18 mouse cellular contexts compared by ENCODE assay signal in the genomic region with DNA sequence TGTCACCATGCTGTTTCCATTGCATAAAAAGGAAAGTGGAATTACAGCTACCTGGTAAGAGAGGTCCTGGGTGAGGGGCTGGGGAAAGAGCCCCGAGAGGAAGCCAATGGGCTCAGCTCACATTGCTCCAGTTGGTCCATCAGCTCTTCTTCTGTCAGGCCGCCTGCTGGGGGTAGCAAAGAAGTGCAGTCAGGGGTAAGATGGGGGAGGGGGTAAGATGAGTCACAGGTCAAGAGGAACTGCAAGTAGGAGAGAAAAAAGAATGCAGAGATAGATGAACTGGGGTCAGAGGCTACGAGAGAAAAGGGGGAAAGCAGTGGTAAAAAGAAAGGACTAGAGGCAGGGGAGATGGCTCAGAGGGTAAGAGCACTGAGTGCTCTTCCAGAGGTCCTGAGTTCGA. TPM values are rescaled to one million over a fixed set of nuclear protein-coding genes. Genes with fewer than 3 reads are reported as not detected.
A peak's percentile ranks its signal among the peaks of the same experiment; 100 is the strongest.
DNase-seq lines count a peak whose midpoint lies in the region; ATAC-seq and TF ChIP-seq lines count a peak whose summit lies in the region.
"Had no signal": no experiment of that assay in that cellular context is flagged by ENCODE, and none has a peak within 500 bp of the region (broad histone marks: within the 10 kb centered on the region; RNA-seq: fewer than 3 reads in every experiment).

No protein-coding gene starts in this region.

- no peaks in the 10 kb centered on the region; the same call in 1 of the 2 replicates for H3K4me1 ChIP-seq in cerebellum, adult 2 months (ENCODE audit: control insufficient read depth, insufficient read depth, low read length)
- H3K4me1 ChIP-seq in small intestine, adult 2 months (ENCODE audit: control insufficient read depth, insufficient read depth, insufficient read length, low read length): no peaks in the 10 kb centered on the region

- 55% methylated on average over 4 of the region's 4 CpGs for WGBS in cerebellum, adult 2 months
- 66% methylated on average over 4 of the region's 4 CpGs for WGBS in small intestine, adult 2 months

- no peak for TF ChIP-seq CTCF in cerebellum, adult 2 months (IDR thresholded peaks at IDR 0.05; ENCODE audit: borderline replicate concordance, insufficient read depth, low read depth, low read length)
- TF ChIP-seq CTCF in small intestine, adult 2 months (IDR thresholded peaks at IDR 0.05; ENCODE audit: extremely low read depth, insufficient read length, insufficient replicate concordance, low read depth, low read length): peak; percentile 9; the same call in 1 of the 2 replicates

- H3K27me3 ChIP-seq in cerebellum, adult 2 months (ENCODE audit: control insufficient read depth, insufficient read depth, low read length): no peaks in the 10 kb centered on the region; the same call in 1 of the 2 replicates
- H3K27me3 ChIP-seq in small intestine, adult 2 months (ENCODE audit: control insufficient read depth, insufficient read depth, low read length): peaks cover 4% of the 10 kb centered on the region; the same call in 1 of the 2 replicates
- H3K27me3 ChIP-seq: forebrain, embryonic 15.5 days had no signal

- no peak overlapping the region for H3K4me3 ChIP-seq in cerebellum, adult 2 months (replicated peaks; ENCODE audit: insufficient read depth, low read depth, low read length)
- no peak overlapping the region for H3K4me3 ChIP-seq in small intestine, adult 2 months (ENCODE audit: low read depth, low read length)
- H3K4me3 ChIP-seq: embryonic facial prominence, embryonic 10.5 days; forebrain, embryonic 15.5 days; liver, embryonic 13.5 days; midbrain, embryonic 12.5 days; neural tube, embryonic 12.5 days had no signal

- no peak overlapping the region for H3K27ac ChIP-seq in cerebellum, adult 2 months (ENCODE audit: insufficient read depth, low read length)
- no peak overlapping the region for H3K27ac ChIP-seq in small intestine, adult 2 months (ENCODE audit: insufficient read depth, low read depth, low read length)
- H3K27ac ChIP-seq: embryonic facial prominence, embryonic 10.5 days; forebrain, embryonic 15.5 days; liver, embryonic 13.5 days; midbrain, embryonic 12.5 days; neural tube, embryonic 12.5 days had no signal

- ATAC-seq in activated CD4-positive, CD25-positive, alpha-beta regulatory T cell, adult 4 months: peak; percentile 28
- ATAC-seq: forebrain, embryonic 15.5 days had no signal

- no peak for TF ChIP-seq POLR2A in cerebellum, adult 2 months (IDR thresholded peaks at IDR 0.05; ENCODE audit: borderline replicate concordance, insufficient read depth, low read length)
- TF ChIP-seq POLR2A in small intestine, adult 2 months (IDR thresholded peaks at IDR 0.05; ENCODE audit: low read depth, low read length): no peak

- DNase-seq in cerebellum, adult 9-11 months: peak; percentile 7
- no peak for DNase-seq in cerebellum, adult 2 months
- DNase-seq in lung, postnatal 10 days: peak; percentile 58
- no peak for DNase-seq in lung, postnatal 25 days (ENCODE audit: low spot score)
- no peak for DNase-seq in cerebellum, adult 18-20 months
- no peak for DNase-seq in right cerebral cortex, postnatal 14 days
- DNase-seq: adrenal gland, adult 2 months; heart, postnatal 4 days; kidney, adult 8-10 months; layer of hippocampus, postnatal 36 days; liver, embryonic 13.5 days had no signal

- H3K36me3 ChIP-seq in small intestine, adult 2 months (ENCODE audit: control insufficient read depth, insufficient read depth, low read length): peaks cover 30% of the 10 kb centered on the region

RNA-seq across cellular contexts. Expression of a gene that starts 5.1 kb away (rescaled TPM):
- 26.9 and 28.2 TPM in 2 replicates for polyA plus RNA-seq in cerebellum, adult 2 months (2012; rRNA removed)
- polyA plus RNA-seq in activated CD4-positive, CD25-positive, alpha-beta regulatory T cell, adult 4 months (2017; shearing (Covaris generic)): 1 to 10 TPM in 1 of 2 experiments, under 1 TPM in 1; 0.94 to 1.3 TPM
- 136 and 163 TPM in 2 replicates for polyA plus RNA-seq in small intestine, adult 2 months (2012; rRNA removed)

RNA-seq across cellular contexts. Expression of a gene that starts 13.2 kb away (rescaled TPM):
- polyA plus RNA-seq in cerebellum, adult 2 months (2012; rRNA removed): 41.6 and 43.7 TPM in 2 replicates
- 10 to 100 TPM; 48.9 to 66.0 TPM for polyA plus RNA-seq in activated CD4-positive, CD25-positive, alpha-beta regulatory T cell, adult 4 months (2017; shearing (Covaris generic))
- polyA plus RNA-seq in small intestine, adult 2 months (2012; rRNA removed): 62.1 and 115 TPM in 2 replicates

RNA-seq across cellular contexts. Expression of a gene that starts 14.6 kb away (rescaled TPM):
- 0.38 TPM in 1 of 2 replicates, not detected in the other for polyA plus RNA-seq in cerebellum, adult 2 months (2012; rRNA removed)
- polyA plus RNA-seq in activated CD4-positive, CD25-positive, alpha-beta regulatory T cell, adult 4 months (2017; shearing (Covaris generic)): 1 to 10 TPM; 1.4 to 3.3 TPM
- polyA plus RNA-seq in small intestine, adult 2 months (2012; rRNA removed): not detected in 2 replicates
- polyA plus RNA-seq: C2C12; embryonic facial prominence, embryonic 10.5 days; neural tube, embryonic 12.5 days had no signal

Comparison
In these comparisons a context has a peak if more than half of its experiments do, and no peak if none do; other contexts are left out.
1. DNase-seq: peak in cerebellum, adult 9-11 months (single experiment) and lung, postnatal 10 days (single experiment); none in cerebellum, adult 2 months (0 of 2), lung, postnatal 25 days (single experiment), cerebellum, adult 18-20 months (0 of 2) and right cerebral cortex, postnatal 14 days (single experiment).
2. RNA of a gene that starts 5.1 kb away (polyA plus RNA-seq): 136 to 163 TPM in small intestine, adult 2 months and 26.9 to 28.2 TPM in cerebellum, adult 2 months; 0.94 to 1.3 TPM in activated CD4-positive, CD25-positive, alpha-beta regulatory T cell, adult 4 months; every median in the first group is over 10 times any median in the second.